Mouse (Mus musculus) midbrain, postnatal 0 days (tissue): ENCODE data around the gene D630036H23Rik. TPM values are rescaled to one million over a fixed set of nuclear protein-coding genes. Genes with fewer than 3 reads are reported as not detected.

ENCODE experiments used
- ATAC-seq: fragments of 200-750 bp; cut with Nextera tagmentation; 2 replicates; pipeline ENCODE4 v1.8.0; 2017; ENCODE audit warnings: moderate number of reproducible peaks, mild to moderate bottlenecking, moderate TSS enrichment, moderate library complexity; ENCODE audit not compliant: low FRiP score
- DNase-seq: peaks from one replicate; pipeline ENCODE4 v3.0.0-alpha.2; 2015; ENCODE audit warnings: low spot score
- H3K27ac ChIP-seq: fragments of 300-500 bp; sonication (generic); 2 replicates; pipeline ENCODE4 v1.5.1; 2014; ENCODE audit warnings: low read depth, mild to moderate bottlenecking, low read length, mixed read lengths
- H3K27me3 ChIP-seq: fragments of 300-500 bp; sonication (generic); 2 replicates; pipeline ENCODE4 v1.6.1; 2014; ENCODE audit warnings: low read length, control low read depth, mixed read lengths; ENCODE audit not compliant: insufficient read depth
- H3K36me3 ChIP-seq: fragments of 300-500 bp; sonication (generic); 2 replicates; pipeline ENCODE4 v1.6.1; 2014; ENCODE audit warnings: low read length, control low read depth, mixed read lengths; ENCODE audit not compliant: insufficient read depth
- H3K4me1 ChIP-seq: fragments of 300-500 bp; sonication (generic); 2 replicates; pipeline ENCODE4 v1.6.1; 2014; ENCODE audit warnings: mild to moderate bottlenecking, control low read depth, antibody characterized with exemption, low read length, mixed read lengths; ENCODE audit not compliant: insufficient read depth
- H3K4me2 ChIP-seq: fragments of 300-500 bp; sonication (generic); 2 replicates; pipeline ENCODE4 v1.6.1; 2014; ENCODE audit warnings: low read depth, mild to moderate bottlenecking, low read length, mixed read lengths; ENCODE audit not compliant: poor library complexity, severe bottlenecking
- H3K4me3 ChIP-seq: fragments of 300-500 bp; sonication (generic); 2 replicates; pipeline ENCODE4 v1.5.1; 2014; ENCODE audit warnings: low read depth, mild to moderate bottlenecking, low read length, moderate library complexity
- H3K9ac ChIP-seq: fragments of 300-500 bp; sonication (generic); replicated peaks from 2 replicates; pipeline ENCODE4 v1.6.1; 2014; ENCODE audit warnings: mild to moderate bottlenecking, low read length, moderate library complexity, mixed read lengths; ENCODE audit not compliant: poor library complexity, severe bottlenecking
- H3K9me3 ChIP-seq: fragments of 300-500 bp; sonication (generic); 2 replicates; pipeline ENCODE4 v1.6.1; 2016; ENCODE audit warnings: low read length, control low read depth
- CTCF ChIP-seq: IDR thresholded peaks from 2 replicates; pipeline ENCODE4 v1.5.1; 2016; ENCODE audit warnings: antibody characterized with exemption, mild to moderate bottlenecking
- WGBS: fragments of 180-500 bp; shearing (Covaris S2); extraction: QIAGEN DNeasy Blood & Tissue Kit; methylation state at CpG from one replicate; pipeline ENCODE4 v1.1.7; 2014; 5-methylcytosine and 5-hydroxymethylcytosine counted together
- polyA plus RNA-seq: library from polyadenylated mRNA; unstranded; fragments of >200 nt; fragmentation: Nextera tagmentation; extraction: Ambion mirVana; gene quantifications from 2 replicates; pipeline ENCODE4 v1.2.1, GENCODE M21; 2015
- total RNA-seq: library from RNA; depleted of rRNA; stranded (reverse); fragments of >200 nt; gene quantifications from 2 replicates; pipeline ENCODE4 v1.2.3, GENCODE M21; 2014; rRNA removed

D630036H23Rik gene
- total and polyA plus RNA-seq, 2 experiments from 2014 or later = 1.4 to 3.1 TPM

DNA sequence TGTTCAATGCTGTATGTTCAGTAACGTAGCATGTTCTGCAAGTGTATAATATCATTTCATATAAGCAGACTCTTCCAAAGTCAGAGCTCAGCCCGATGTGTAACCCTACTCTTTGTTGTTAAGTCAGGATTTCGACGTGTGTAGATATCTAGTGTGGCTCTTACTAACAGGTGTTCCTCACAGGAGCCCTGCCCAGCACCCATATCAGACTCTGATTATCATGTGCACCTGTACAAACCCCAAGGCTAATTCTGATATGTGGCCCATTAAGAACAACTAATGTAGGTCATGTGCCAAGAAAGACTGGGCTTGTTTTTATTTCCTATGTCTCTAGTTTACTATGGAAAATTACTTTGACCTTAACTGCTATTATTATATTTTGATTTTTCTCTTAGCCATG, 18.0 kb downstream of the D630036H23Rik start:
- H3K4me2 ChIP-seq = no peak overlapping the region
- H3K9me3 ChIP-seq = no peaks in the 10 kb centered on the region
- no peak overlapping the region for H3K9ac ChIP-seq
- no peak overlapping the region for H3K4me3 ChIP-seq
- H3K27ac ChIP-seq = no peak overlapping the region
- 96% methylated on average over 4 of the region's 4 CpGs for WGBS
- no peak for TF ChIP-seq CTCF
- H3K27me3 ChIP-seq = no peaks in the 10 kb centered on the region
- no peaks in the 10 kb centered on the region for H3K4me1 ChIP-seq
- no peaks in the 10 kb centered on the region for H3K36me3 ChIP-seq
- DNase-seq (no peak), ATAC-seq (no peak)

- H3K36me3 ChIP-seq = no peaks in the 10 kb centered on the region
- DNase-seq (no peak), ATAC-seq (no peak)
- no peaks in the 10 kb centered on the region for H3K9me3 ChIP-seq
- no peak overlapping the region for H3K4me3 ChIP-seq
- no peak overlapping the region for H3K27ac ChIP-seq
- WGBS = 98% methylated on average over 5 of the region's 5 CpGs
- H3K9ac ChIP-seq = no peak overlapping the region
- no peak for TF ChIP-seq CTCF
- no peaks in the 10 kb centered on the region for H3K4me1 ChIP-seq
- no peak overlapping the region for H3K4me2 ChIP-seq
- H3K27me3 ChIP-seq = no peaks in the 10 kb centered on the region
Measured at GRCm38 (mm10) chr12:36360693-36361092, 21.3 kb downstream of the D630036H23Rik start.

DNA sequence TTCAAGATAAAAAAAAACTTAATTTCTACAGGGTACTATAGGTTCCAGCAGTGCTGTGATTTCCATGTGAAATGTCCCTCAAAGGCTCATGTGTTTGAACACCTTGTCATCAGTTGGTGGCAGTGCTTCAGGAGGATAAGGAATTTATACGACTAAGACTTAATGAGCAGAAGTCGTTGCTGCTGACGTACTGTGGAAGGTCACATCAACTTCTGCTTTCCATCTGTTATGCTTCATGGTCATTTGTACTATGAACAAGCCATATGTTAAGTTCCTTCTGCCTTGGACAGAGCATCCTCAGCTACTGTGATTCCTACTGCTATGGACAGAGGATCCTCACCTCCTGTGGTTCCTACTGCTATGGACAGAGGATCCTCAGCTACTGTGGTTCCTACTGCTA, 21.9 kb downstream of the D630036H23Rik start:
- no peak for TF ChIP-seq CTCF
- Histone ChIP-seq H3K9me3 (no peaks in the 10 kb centered on the region), H3K27ac (no peak overlapping the region), H3K36me3 (no peaks in the 10 kb centered on the region), H3K4me3 (no peak overlapping the region), H3K27me3 (no peaks in the 10 kb centered on the region), H3K4me1 (no peaks in the 10 kb centered on the region), H3K4me2 (no peak overlapping the region), H3K9ac (no peak overlapping the region)
- no peak for DNase-seq
- no peak for ATAC-seq
- 88% methylated on average over 3 of the region's 3 CpGs for WGBS

- DNase-seq (no peak), ATAC-seq (no peak)
- Histone ChIP-seq H3K9ac (no peak overlapping the region), H3K27ac (no peak overlapping the region), H3K4me1 (no peaks in the 10 kb centered on the region), H3K36me3 (no peaks in the 10 kb centered on the region), H3K27me3 (no peaks in the 10 kb centered on the region), H3K4me3 (no peak overlapping the region), H3K9me3 (no peaks in the 10 kb centered on the region), H3K4me2 (no peak overlapping the region)
- no peak for TF ChIP-seq CTCF
- WGBS = 73% methylated on average over 4 of the region's 4 CpGs
Measured at GRCm38 (mm10) chr12:36344131-36344530, 37.9 kb downstream of the D630036H23Rik start.

DNA sequence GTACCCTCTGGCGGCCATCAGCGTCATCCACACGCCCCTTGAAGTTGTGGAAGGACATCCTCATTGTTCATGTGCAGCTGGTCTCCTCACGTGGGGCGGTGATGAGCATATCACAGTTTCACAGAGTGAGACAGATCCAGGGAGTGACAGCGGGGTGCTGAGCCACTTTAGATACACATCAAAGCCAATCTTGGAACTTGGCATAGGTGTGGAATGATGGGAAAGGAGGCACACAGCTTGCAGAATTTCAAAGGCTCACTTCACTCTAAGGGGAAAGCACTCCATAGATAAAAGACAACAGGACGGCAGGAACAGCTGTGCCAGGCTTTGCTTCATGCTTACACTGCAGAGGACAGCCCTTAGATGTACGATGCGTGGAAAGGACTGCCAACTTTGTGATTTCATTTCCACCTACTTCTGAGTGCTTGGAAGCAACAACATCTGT, 48.1 kb downstream of the D630036H23Rik start:
- Histone ChIP-seq H3K9me3 (no peaks in the 10 kb centered on the region), H3K4me2 (no peak overlapping the region), H3K9ac (no peak overlapping the region), H3K4me1 (no peaks in the 10 kb centered on the region), H3K27ac (no peak overlapping the region), H3K27me3 (no peaks in the 10 kb centered on the region), H3K36me3 (no peaks in the 10 kb centered on the region), H3K4me3 (no peak overlapping the region)
- ATAC-seq (peak; percentile 69; the same call in 1 of the 2 replicates), DNase-seq (no peak)
- no peak for TF ChIP-seq CTCF
- WGBS = 63% methylated on average over 9 of the region's 9 CpGs

DNA sequence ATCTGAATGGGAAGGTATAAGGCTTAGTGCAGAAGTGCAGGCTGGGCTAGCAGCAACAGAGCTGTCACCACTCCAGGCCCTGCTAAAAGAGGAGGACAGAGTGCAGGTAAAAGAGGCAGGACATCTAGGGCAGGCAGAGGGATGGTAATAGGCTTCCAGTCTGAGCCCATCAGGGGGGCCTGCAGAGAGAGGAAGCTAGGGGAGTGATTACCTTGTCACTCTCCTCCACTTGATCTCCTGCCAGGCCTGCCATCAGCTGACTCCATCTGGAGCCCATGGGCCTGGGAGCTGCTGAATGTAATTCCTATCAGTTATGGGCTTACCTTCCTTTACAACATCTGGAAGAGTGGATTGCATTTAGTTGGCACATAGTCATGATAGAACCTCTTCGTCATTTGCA, 49.3 kb downstream of the D630036H23Rik start:
- Histone ChIP-seq H3K4me1 (no peaks in the 10 kb centered on the region), H3K9ac (no peak overlapping the region), H3K9me3 (no peaks in the 10 kb centered on the region), H3K4me3 (no peak overlapping the region), H3K4me2 (no peak overlapping the region), H3K27ac (no peak overlapping the region), H3K36me3 (no peaks in the 10 kb centered on the region), H3K27me3 (no peaks in the 10 kb centered on the region)
- no peak for ATAC-seq
- no peak for TF ChIP-seq CTCF
- DNase-seq = no peak
- WGBS = 90% methylated on average over 1 of the region's 1 CpGs

Other genes starting within 250 kb of the D630036H23Rik start
- 64.6 and 81.2 TPM in 2 replicates for gene Ankmy2, start 225.1 kb downstream of the D630036H23Rik start, total RNA-seq
- 87.2 and 88.5 TPM in 2 replicates for gene Ankmy2, start 225.1 kb downstream of the D630036H23Rik start, polyA plus RNA-seq
- 213 and 269 TPM in 2 replicates for gene Bzw2, start 224.1 kb downstream of the D630036H23Rik start, total RNA-seq
- 276 and 301 TPM in 2 replicates for gene Bzw2, start 224.1 kb downstream of the D630036H23Rik start, polyA plus RNA-seq
- not detected in 2 replicates for gene Lrrc72, start 128.8 kb downstream of the D630036H23Rik start, total RNA-seq
- gene Lrrc72, start 128.8 kb downstream of the D630036H23Rik start, polyA plus RNA-seq = not detected in 2 replicates
- 4.7 and 10.4 TPM in 2 replicates for gene Sostdc1, start 68.0 kb downstream of the D630036H23Rik start, total RNA-seq
- 6.0 and 6.7 TPM in 2 replicates for gene Sostdc1, start 68.0 kb downstream of the D630036H23Rik start, polyA plus RNA-seq
- gene Ispd, start 731 bp downstream of the D630036H23Rik start, total RNA-seq = 9.3 and 14.6 TPM in 2 replicates
- gene Ispd, start 731 bp downstream of the D630036H23Rik start, polyA plus RNA-seq = 11.4 and 11.9 TPM in 2 replicates